Mouse (Mus musculus) heart, adult 2 months (tissue): ENCODE results near the gene Capn7.

Source experiments
- EP300 ChIP-seq: fragments of 200-500 bp; IDR thresholded peaks from 2 replicates; pipeline ENCODE4 v1.6.1; 2011; ENCODE audit warnings: low read depth, low read length, control low read depth; ENCODE audit not compliant: insufficient read depth
- POLR2A ChIP-seq: fragments of 200-500 bp; IDR thresholded peaks from 2 replicates; pipeline ENCODE4 v1.6.1; 2011; ENCODE audit warnings: mild to moderate bottlenecking, low read depth, low read length, control low read depth; ENCODE audit not compliant: insufficient read depth

DNA sequence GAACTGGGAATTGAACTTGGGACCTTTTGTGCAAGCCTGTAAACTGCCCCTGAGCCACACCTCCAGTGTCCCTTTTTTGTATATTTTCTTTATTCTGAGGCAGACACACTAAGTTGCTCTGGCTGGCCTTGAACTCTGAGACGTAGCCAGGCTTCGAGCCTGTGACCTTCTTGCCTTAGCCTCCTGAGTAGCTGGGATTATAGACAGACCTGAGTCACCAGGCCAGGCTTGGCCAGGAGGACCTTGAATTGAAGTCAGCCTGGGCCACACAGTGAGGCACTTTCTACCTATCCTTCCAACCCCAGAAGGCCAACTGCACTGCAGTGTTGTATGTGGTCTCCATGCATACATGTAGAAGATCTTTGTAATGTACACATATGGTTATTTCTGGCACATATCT is 60.0 kb downstream of the Capn7 start:
- no peak for TF ChIP-seq POLR2A
- TF ChIP-seq EP300: no peak
